Comparison of ENCODE assay signal across 7 mouse cellular contexts in genomic region chr2:32287923-32288367, GRCm38 (mm10). TPM values are rescaled to one million over a fixed set of nuclear protein-coding genes. Genes with fewer than 3 reads are reported as not detected.
DNase-seq lines count a peak whose midpoint lies in the region; ATAC-seq lines count a peak whose summit lies in the region.

Gene Swi5, minus strand, starts transcription at chr2:32288075.

- peak; percentile 98 for ATAC-seq in embryonic facial prominence, embryonic 12.5 days (ENCODE audit: insufficient number of reproducible peaks, insufficient read depth, low FRiP score, low TSS enrichment)
- peak; percentile 99 for ATAC-seq in limb, embryonic 11.5 days (ENCODE audit: insufficient number of reproducible peaks, low FRiP score, low TSS enrichment, low read depth)
- peak; percentile 99 for ATAC-seq in midbrain, embryonic 14.5 days (ENCODE audit: low FRiP score, low TSS enrichment)

- H3K4me2 ChIP-seq in embryonic facial prominence, embryonic 12.5 days (replicated peaks), result peak within 1 kb of the TSS; percentile 87
- peak within 1 kb of the TSS; percentile 86 for H3K4me2 ChIP-seq in limb, embryonic 11.5 days (ENCODE audit: low read depth, severe bottlenecking)
- peak within 1 kb of the TSS; percentile 94 for H3K4me2 ChIP-seq in midbrain, embryonic 14.5 days (ENCODE audit: low read length)

- H3K36me3 ChIP-seq in embryonic facial prominence, embryonic 12.5 days, result peaks cover 31% of the 10 kb centered on the region
- H3K36me3 ChIP-seq in limb, embryonic 11.5 days (ENCODE audit: control insufficient read depth, insufficient read depth, low read length), result peaks cover 14% of the 10 kb centered on the region
- peaks cover 33% of the 10 kb centered on the region for H3K36me3 ChIP-seq in midbrain, embryonic 14.5 days (ENCODE audit: control insufficient read depth, insufficient read depth, low read length)

- WGBS in embryonic facial prominence, embryonic 12.5 days, result under 1% methylated on average over 38 of the region's 41 CpGs
- 0% methylated on average over 40 of the region's 41 CpGs for WGBS in limb, embryonic 11.5 days
- WGBS in midbrain, embryonic 14.5 days, result under 1% methylated on average over 41 of the region's 41 CpGs

- H3K4me3 ChIP-seq in embryonic facial prominence, embryonic 12.5 days, result peak within 1 kb of the TSS; percentile 98
- peak within 1 kb of the TSS; percentile 95 for H3K4me3 ChIP-seq in limb, embryonic 11.5 days (ENCODE audit: low read depth, low read length)
- peak within 1 kb of the TSS; percentile 78 for H3K4me3 ChIP-seq in midbrain, embryonic 14.5 days (replicated peaks; ENCODE audit: low read depth, low read length)

- peaks cover 19% of the 10 kb centered on the region for H3K4me1 ChIP-seq in embryonic facial prominence, embryonic 12.5 days
- peaks cover 10% of the 10 kb centered on the region for H3K4me1 ChIP-seq in limb, embryonic 11.5 days (ENCODE audit: control insufficient read depth, insufficient read depth, low read length)
- peaks cover 17% of the 10 kb centered on the region for H3K4me1 ChIP-seq in midbrain, embryonic 14.5 days (ENCODE audit: control insufficient read depth, insufficient read depth, low read length)

- no peaks in the 10 kb centered on the region for H3K9me3 ChIP-seq in embryonic facial prominence, embryonic 12.5 days
- H3K9me3 ChIP-seq in limb, embryonic 11.5 days (ENCODE audit: control insufficient read depth, low read length), result no peaks in the 10 kb centered on the region
- H3K9me3 ChIP-seq in midbrain, embryonic 14.5 days (ENCODE audit: control insufficient read depth, low read length), result no peaks in the 10 kb centered on the region

- DNase-seq in adrenal gland, postnatal 25 days, result peak; percentile 99
- peak; percentile 100 for DNase-seq in heart, adult 11 months
- peak; percentile 97 for DNase-seq in kidney, adult 18-20 months
- peak; percentile 99 for DNase-seq in limb, embryonic 11.5 days (ENCODE audit: low spot score)
- peak; percentile 100 for DNase-seq in midbrain, embryonic 14.5 days
- peak; percentile 96 to 98 for DNase-seq in spleen, adult 18-20 months

- H3K9ac ChIP-seq in embryonic facial prominence, embryonic 12.5 days, result peak within 1 kb of the TSS; percentile 96
- peak within 1 kb of the TSS; percentile 86 for H3K9ac ChIP-seq in limb, embryonic 11.5 days (ENCODE audit: low read length)
- peak within 1 kb of the TSS; percentile 83 for H3K9ac ChIP-seq in midbrain, embryonic 14.5 days (replicated peaks; ENCODE audit: low read length)

- H3K27ac ChIP-seq in embryonic facial prominence, embryonic 12.5 days, result peak within 1 kb of the TSS; percentile 76
- H3K27ac ChIP-seq in limb, embryonic 11.5 days (replicated peaks; ENCODE audit: low read depth, low read length), result no peak within 1 kb of the TSS; the same call in 1 of the 2 replicates
- peak within 1 kb of the TSS; percentile 75 for H3K27ac ChIP-seq in midbrain, embryonic 14.5 days (replicated peaks; ENCODE audit: low read depth, low read length)

- no peaks in the 10 kb centered on the region for H3K27me3 ChIP-seq in embryonic facial prominence, embryonic 12.5 days
- H3K27me3 ChIP-seq in limb, embryonic 11.5 days (ENCODE audit: control insufficient read depth, insufficient read depth, low read length), result no peaks in the 10 kb centered on the region
- H3K27me3 ChIP-seq in midbrain, embryonic 14.5 days (ENCODE audit: control insufficient read depth, insufficient read depth, low read length), result no peaks in the 10 kb centered on the region

RNA-seq across cellular contexts. Expression of gene Swi5, which starts in this region (rescaled TPM):
- 276 and 297 TPM in 2 replicates for total RNA-seq in adrenal gland, postnatal 25 days (2021)
- polyA plus RNA-seq in embryonic facial prominence, embryonic 12.5 days (2016; fragmentation: Nextera tagmentation; extraction: Ambion mirVana), result 413 TPM in 2 replicates
- 272 and 354 TPM in 2 replicates for polyA plus RNA-seq in limb, embryonic 11.5 days (2014; fragmentation: Nextera tagmentation; extraction: Ambion mirVana)
- 169 and 339 TPM in 2 replicates for polyA plus RNA-seq in midbrain, embryonic 14.5 days (2014; fragmentation: Nextera tagmentation; extraction: Ambion mirVana)
